Mouse (Mus musculus): Measurements from ENCODE around the gene 1700056E22Rik.

- TF ChIP-seq CTCF (IDR thresholded peaks at IDR 0.05; ENCODE audit: borderline replicate concordance, insufficient read depth, low read length), result no peak
- TF ChIP-seq POLR2A (IDR thresholded peaks at IDR 0.05; ENCODE audit: low read depth, low read length), result no peak
Observed at GRCm38 (mm10) chr1:184042745-184043144, 8.6 kb upstream of the 1700056E22Rik start.
